Mouse (Mus musculus) brain, embryonic 18.5 days (tissue): ENCODE data around the gene Tmem204.
A peak's percentile ranks its signal among the peaks of the same experiment; 100 is the strongest.
"Not testable (repeated sequence)": the region's sequence is repeated elsewhere in the genome, so short reads cannot be mapped to it uniquely, and the experiment has no call there.

Source experiments
- DNase-seq: peaks from one replicate; pipeline ENCODE4 v3.0.0-alpha.2; 2012; ENCODE audit warnings: low read depth, low spot score

Tmem204 gene

DNA sequence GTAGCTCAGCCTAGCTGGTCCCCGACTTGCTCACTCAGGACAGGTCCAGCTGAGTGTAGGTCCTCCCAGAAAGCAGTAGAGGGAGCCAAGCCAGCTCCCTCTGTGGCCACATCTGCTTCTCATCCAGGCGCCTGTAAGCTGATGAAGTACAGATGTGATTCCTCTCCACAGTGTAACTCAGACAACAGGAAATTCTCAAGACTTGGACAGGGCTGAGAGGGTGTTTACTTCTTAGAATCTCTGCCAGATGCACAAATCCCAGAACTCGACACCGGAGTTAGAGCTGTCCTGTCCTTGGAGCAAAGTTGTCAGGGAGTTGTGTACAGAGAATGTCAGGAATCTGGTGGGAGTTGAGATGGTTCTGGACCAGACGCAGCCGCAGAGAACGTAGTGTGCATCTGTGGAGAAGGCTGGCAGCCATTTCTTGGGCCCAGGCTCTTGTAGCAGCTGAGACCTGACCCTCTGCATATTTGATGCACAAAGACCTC is at the start of gene Tmem204:
Gene Tmem204 (minus strand): TSS at position 148 of the 488 bp plus-strand sequence.
- DNase-seq: no peak

- no peak for DNase-seq
Observed at GRCm38 (mm10) chr17:25130060-25130459, 46.7 kb upstream of the Tmem204 start.

DNA sequence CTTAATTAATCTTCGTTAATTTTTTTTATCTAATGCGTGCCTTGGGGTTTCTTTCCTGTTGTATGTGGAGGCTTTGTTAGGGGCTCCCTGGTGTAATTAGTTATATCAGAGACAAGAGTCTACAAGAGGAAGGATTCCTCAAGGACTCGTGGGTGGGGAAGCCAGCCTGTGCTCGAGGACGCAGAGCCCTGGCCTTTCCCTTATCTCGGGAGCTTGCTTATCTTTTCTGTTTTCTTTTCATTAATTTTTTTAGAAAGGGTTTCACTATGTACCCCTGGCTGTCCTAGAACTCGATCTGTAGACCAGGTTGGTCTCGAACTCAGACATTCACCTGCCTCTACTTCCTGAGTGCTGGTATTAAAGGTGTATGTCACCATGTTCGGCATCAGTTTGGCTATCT is 44.3 kb upstream of the Tmem204 start:
- DNase-seq: no peak

GRCm38 (mm10) chr17:25127079-25127478 is 43.7 kb upstream of the Tmem204 start:
- no peak for DNase-seq

GRCm38 (mm10) chr17:25125442-25126060 is 42.2 kb upstream of the Tmem204 start:
- not testable (repeated sequence) for DNase-seq

- no peak for DNase-seq
Observed at GRCm38 (mm10) chr17:25123979-25124378, 40.6 kb upstream of the Tmem204 start.

- no peak for DNase-seq
Observed at GRCm38 (mm10) chr17:25120406-25120805, 37.0 kb upstream of the Tmem204 start, which contains the start of gene Ptx4. Gene Ptx4, plus strand, starts transcription at chr17:25120760.

- no peak for DNase-seq
Observed at GRCm38 (mm10) chr17:25117263-25117662, 33.9 kb upstream of the Tmem204 start.

DNA sequence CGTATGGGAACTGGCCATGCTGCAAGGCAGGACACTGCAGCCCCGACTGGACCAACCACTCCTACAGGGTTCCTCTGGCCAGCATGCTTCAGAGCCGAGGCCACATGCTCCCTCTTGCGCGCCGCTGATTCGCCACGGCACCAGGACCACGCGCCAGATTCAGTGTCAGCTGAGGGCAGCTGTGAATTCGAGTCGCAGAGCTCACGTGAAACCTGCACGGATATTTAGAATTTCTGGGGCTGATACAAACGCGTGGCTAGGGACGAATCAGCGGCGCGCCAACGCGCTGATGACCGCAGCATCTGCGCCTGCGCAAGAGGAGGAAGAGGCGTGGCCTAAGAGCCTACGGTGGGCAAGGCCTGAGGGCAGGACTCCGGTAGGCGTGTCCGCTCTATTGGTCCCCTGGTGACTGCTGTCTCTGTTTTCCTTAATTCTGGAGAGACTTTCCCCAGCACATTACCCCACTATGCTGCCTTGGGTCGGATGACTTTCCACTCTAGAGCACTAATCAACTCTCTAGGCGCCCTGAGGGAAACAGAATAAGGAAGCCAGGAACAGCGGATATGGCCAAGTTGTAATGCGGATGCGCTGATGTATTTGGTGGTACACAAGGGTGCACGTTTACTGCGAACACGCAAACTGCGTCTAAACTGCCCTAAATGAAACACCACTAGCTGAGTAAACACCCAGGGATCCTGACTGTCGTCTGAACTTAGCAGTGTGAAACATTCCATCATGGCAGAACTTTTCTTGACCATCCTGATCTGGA is 32.5 kb upstream of the Tmem204 start, which contains the start of gene Telo2:
Gene Telo2 (minus strand): TSS at position 304 of the 769 bp plus-strand sequence.
- DNase-seq: peak; percentile 81

DNA sequence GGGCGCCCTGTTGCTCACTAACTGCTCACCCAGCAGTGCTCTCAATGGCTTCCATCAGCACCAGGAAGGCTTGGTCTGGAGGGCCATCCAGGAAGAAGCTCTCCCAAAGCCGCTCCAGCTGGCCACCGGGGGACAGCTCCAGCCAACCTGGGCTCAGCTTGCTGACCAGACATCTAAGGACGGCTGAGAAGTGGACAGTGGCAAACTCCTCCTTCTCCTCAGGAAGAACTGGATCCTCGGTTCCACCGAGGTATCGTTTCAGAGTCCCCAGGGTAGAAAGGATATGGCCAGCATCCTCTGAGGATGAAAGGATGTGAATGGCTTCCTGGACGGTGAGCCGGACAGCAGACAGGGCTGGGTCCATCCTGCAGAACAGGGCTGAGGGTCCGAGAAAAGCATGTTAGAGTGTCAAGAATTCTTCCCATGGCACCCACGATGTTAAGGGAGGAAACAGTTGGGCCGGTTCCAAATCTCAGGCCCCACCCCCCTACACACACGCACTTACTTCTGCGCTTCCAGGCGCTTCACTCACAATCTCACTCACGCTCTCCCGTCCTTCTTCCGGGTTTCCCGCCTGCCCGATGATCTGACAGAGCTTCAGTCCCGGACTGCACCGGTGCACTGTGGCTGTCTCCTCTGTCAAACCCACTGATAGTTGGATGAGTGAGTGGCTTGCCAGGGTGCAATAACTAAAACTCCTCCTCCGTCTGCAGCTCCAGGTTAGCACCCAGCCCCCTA is 31.7 kb upstream of the Tmem204 start:
- DNase-seq: no peak

DNA sequence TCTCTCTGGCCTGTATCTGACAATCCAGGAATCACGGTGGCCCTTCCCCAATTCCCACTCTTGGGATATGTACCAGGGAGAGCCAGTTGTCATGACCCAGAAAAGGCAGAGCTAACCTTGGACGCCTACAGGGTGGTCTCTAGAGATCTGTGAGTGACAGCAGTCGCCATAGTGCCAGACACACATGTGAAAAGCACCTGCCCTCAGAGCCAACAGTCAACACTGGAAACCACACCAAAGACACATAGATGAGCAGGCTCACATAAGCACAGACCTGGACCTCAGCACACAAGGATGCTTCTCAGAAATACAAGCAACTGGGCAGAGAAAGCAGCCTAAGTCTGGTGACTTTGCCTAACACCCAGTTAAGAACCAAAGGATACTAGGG is 29.0 kb upstream of the Tmem204 start:
- no peak for DNase-seq

GRCm38 (mm10) chr17:25111739-25112422 is 28.5 kb upstream of the Tmem204 start:
- DNase-seq: peak; percentile 45

GRCm38 (mm10) chr17:25111220-25111619 is 27.8 kb upstream of the Tmem204 start:
- DNase-seq: no peak

GRCm38 (mm10) chr17:25110590-25110989 is 27.2 kb upstream of the Tmem204 start:
- no peak for DNase-seq

GRCm38 (mm10) chr17:25109578-25109977 is 26.2 kb upstream of the Tmem204 start:
- no peak for DNase-seq

- no peak for DNase-seq
Observed at GRCm38 (mm10) chr17:25107786-25108185, 24.4 kb upstream of the Tmem204 start.

DNA sequence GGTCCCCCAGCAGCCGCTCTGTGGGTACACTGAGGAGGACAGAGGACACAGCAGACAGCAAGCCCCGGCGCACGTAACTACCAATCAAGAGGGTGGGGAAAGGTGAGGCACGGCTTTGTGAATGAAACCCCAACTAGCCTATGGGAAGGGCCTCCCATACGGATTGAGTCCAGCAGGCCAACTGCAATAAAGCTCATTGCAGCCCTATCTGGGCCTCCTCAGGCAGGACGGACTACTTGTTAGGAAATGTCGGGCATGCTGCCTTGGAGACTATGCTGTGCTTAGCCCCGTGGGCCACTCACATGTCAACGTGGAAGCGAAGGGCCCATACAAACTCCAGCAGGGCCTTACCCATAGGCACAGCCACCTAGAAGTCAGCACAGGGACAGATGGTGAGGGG is 17.9 kb upstream of the Tmem204 start:
- DNase-seq: no peak

- DNase-seq: no peak
Observed at GRCm38 (mm10) chr17:25100052-25100451, 16.7 kb upstream of the Tmem204 start.

GRCm38 (mm10) chr17:25096221-25096620 is 12.8 kb upstream of the Tmem204 start:
- DNase-seq: no peak

GRCm38 (mm10) chr17:25090450-25090849 is 7.1 kb upstream of the Tmem204 start:
- DNase-seq: no peak

DNA sequence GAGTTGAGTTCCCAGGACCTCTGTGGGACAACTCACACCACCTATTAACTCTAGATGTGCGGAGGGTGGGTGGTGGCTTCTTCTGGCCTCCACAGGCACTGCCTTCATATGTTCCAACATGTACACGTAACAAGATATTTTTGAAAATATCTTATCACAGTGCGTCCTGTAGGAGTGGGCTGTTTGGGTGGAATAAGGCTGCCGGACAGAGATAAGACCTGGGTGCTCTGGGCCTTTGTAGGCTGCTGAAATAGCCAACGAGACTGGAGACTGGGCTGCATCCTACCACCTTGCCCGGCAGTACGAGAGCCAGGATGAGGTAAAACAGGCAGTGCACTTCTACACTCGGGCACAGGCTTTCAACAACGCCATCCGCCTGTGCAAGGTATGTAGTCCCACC is 5.8 kb upstream of the Tmem204 start:
- DNase-seq: no peak

DNA sequence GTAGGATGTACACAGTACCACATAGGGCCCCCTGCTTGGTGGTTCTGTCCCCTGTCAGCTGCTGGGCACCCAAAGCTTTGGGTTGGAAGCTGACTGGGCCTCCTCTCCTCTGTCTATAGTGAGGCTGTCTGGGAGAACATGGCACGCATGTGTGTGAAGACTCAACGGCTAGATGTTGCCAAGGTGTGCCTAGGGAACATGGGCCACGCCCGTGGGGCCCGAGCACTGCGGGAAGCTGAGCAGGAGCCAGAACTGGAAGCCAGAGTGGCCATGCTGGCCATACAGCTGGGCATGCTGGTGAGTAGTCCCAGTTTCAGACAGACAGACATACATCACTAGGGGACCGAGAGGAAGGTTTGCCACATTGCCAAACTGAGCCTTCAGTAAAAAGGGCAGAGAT is 3.3 kb upstream of the Tmem204 start:
- DNase-seq: no peak
